Mouse (Mus musculus) megakaryocyte, adult 5-6 weeks (primary cell): ENCODE measurements around the gene Tmprss9. TPM values are rescaled to one million over a fixed set of nuclear protein-coding genes. Genes with fewer than 3 reads are reported as not detected.

Experiments
- ATAC-seq: 2 replicates; pipeline ENCODE4 v1.8.0; 2016; ENCODE audit warnings: mild to moderate bottlenecking, inconsistent platforms; ENCODE audit not compliant: poor library complexity, severe bottlenecking
- total RNA-seq, 2 experiments: library from RNA; stranded (forward) in 1 of 2; stranded (reverse) in 1 of 2; fragments of 153-499, 151-499 nt in 1 of 2; fragments of 221-1000, 200-1000 nt in 1 of 2; gene quantifications; 2 replicates each; pipeline versions ENCODE4 v1.2.3 to v1.2.4; 2015 to 2017

The Tmprss9 gene
- total RNA-seq, 2 experiments from 2014 or later: not detected

GRCm38 (mm10) chr10:80880901-80881300, 9.3 kb downstream of the Tmprss9 start:
- no peak for ATAC-seq

- ATAC-seq: peak; percentile 65; the same call in 1 of the 2 replicates
These were observed 9.7 kb downstream of the Tmprss9 start for GRCm38 (mm10) chr10:80881301-80881700.

- no peak for ATAC-seq
These were observed 15.5 kb downstream of the Tmprss9 start for GRCm38 (mm10) chr10:80887181-80887580.

GRCm38 (mm10) chr10:80895100-80895499, 23.5 kb downstream of the Tmprss9 start:
- ATAC-seq: no peak

GRCm38 (mm10) chr10:80895697-80896096, 24.0 kb downstream of the Tmprss9 start:
- no peak for ATAC-seq

GRCm38 (mm10) chr10:80896581-80897485, 25.2 kb downstream of the Tmprss9 start:
- no peak for ATAC-seq

- no peak for ATAC-seq
These were observed 26.3 kb downstream of the Tmprss9 start for GRCm38 (mm10) chr10:80897861-80898510.

GRCm38 (mm10) chr10:80899074-80899473, 27.4 kb downstream of the Tmprss9 start:
- no peak for ATAC-seq

GRCm38 (mm10) chr10:80899591-80900317, 28.1 kb downstream of the Tmprss9 start:
- ATAC-seq: no peak

GRCm38 (mm10) chr10:80900318-80901247, 28.9 kb downstream of the Tmprss9 start, which contains the start of gene Timm13:
Gene Timm13 (minus strand): TSS chr10:80900969.
- ATAC-seq: peak; percentile 95

- no peak for ATAC-seq
These were observed 30.0 kb downstream of the Tmprss9 start for GRCm38 (mm10) chr10:80901409-80902272.

- no peak for ATAC-seq
These were observed 30.8 kb downstream of the Tmprss9 start for GRCm38 (mm10) chr10:80902273-80902940.

GRCm38 (mm10) chr10:80903282-80903681, 31.6 kb downstream of the Tmprss9 start:
- ATAC-seq: no peak

GRCm38 (mm10) chr10:80904004-80904693, 32.5 kb downstream of the Tmprss9 start:
- ATAC-seq: no peak

- no peak for ATAC-seq
These were observed 33.1 kb downstream of the Tmprss9 start for GRCm38 (mm10) chr10:80904709-80905108.

- no peak for ATAC-seq
These were observed 37.9 kb downstream of the Tmprss9 start for GRCm38 (mm10) chr10:80909375-80910162.

- no peak for ATAC-seq
These were observed 39.7 kb downstream of the Tmprss9 start for GRCm38 (mm10) chr10:80911354-80911753.
